Mouse (Mus musculus): ENCODE results near the gene Amn1.

Amn1 gene

GRCm38 (mm10) chr6:149153473-149154115 is 34.9 kb downstream of the Amn1 start:
- 59% methylated on average over 6 of the region's 6 CpGs for WGBS

GRCm38 (mm10) chr6:149152119-149152518 is 36.4 kb downstream of the Amn1 start:
- WGBS: 93% methylated on average over 2 of the region's 2 CpGs

- 93% methylated on average over 7 of the region's 7 CpGs for whole genome bisulfite sequencing
Observed at GRCm38 (mm10) chr6:149148436-149149229, 39.9 kb downstream of the Amn1 start.

- WGBS: 100% methylated on average over 1 of the region's 1 CpGs
Observed at GRCm38 (mm10) chr6:149145143-149145542, 43.4 kb downstream of the Amn1 start.

GRCm38 (mm10) chr6:149141393-149142173 is 46.9 kb downstream of the Amn1 start:
- 4% methylated on average over 36 of the region's 36 CpGs for WGBS

GRCm38 (mm10) chr6:149139471-149139870 is 49.0 kb downstream of the Amn1 start, which contains the start of gene Etfbkmt:
Gene Etfbkmt (plus strand): TSS chr6:149139849.
- WGBS: 81% methylated on average over 1 of the region's 1 CpGs

- 88% methylated on average over 3 of the region's 3 CpGs for WGBS
Observed at GRCm38 (mm10) chr6:149139011-149139410, 49.5 kb downstream of the Amn1 start.

GRCm38 (mm10) chr6:149137936-149138335 is 50.6 kb downstream of the Amn1 start:
- 91% methylated on average over 2 of the region's 2 CpGs for WGBS

- 80% methylated on average over 6 of the region's 6 CpGs for WGBS
Observed at GRCm38 (mm10) chr6:149135631-149136030, 52.9 kb downstream of the Amn1 start.

- 62% methylated on average over 5 of the region's 5 CpGs for WGBS
Observed at GRCm38 (mm10) chr6:149134391-149135150, 53.9 kb downstream of the Amn1 start.

- 34% methylated on average over 5 of the region's 5 CpGs for WGBS
Observed at GRCm38 (mm10) chr6:149132311-149133077, 56.0 kb downstream of the Amn1 start.

GRCm38 (mm10) chr6:149131111-149131510 is 57.4 kb downstream of the Amn1 start:
- 46% methylated on average over 3 of the region's 3 CpGs for WGBS

- 87% methylated on average over 8 of the region's 8 CpGs for WGBS
Observed at GRCm38 (mm10) chr6:149129870-149130269, 58.6 kb downstream of the Amn1 start, which contains the start of gene Gm10203. Gene Gm10203 (plus strand): TSS chr6:149130170.

GRCm38 (mm10) chr6:149126675-149127074 is 61.8 kb downstream of the Amn1 start:
- WGBS: 55% methylated on average over 4 of the region's 4 CpGs

- 87% methylated on average over 3 of the region's 3 CpGs for WGBS
Observed at GRCm38 (mm10) chr6:149123042-149123441, 65.5 kb downstream of the Amn1 start.

- WGBS: 24% methylated on average over 2 of the region's 2 CpGs
Observed at GRCm38 (mm10) chr6:149119853-149120252, 68.7 kb downstream of the Amn1 start.

- 74% methylated on average over 2 of the region's 2 CpGs for WGBS
Observed at GRCm38 (mm10) chr6:149118935-149119334, 69.6 kb downstream of the Amn1 start.

- WGBS: 57% methylated on average over 2 of the region's 2 CpGs
Observed at GRCm38 (mm10) chr6:149108909-149109308, 79.6 kb downstream of the Amn1 start.

GRCm38 (mm10) chr6:149107615-149108014 is 80.9 kb downstream of the Amn1 start:
- 82% methylated on average over 3 of the region's 3 CpGs for WGBS
